Mouse (Mus musculus): ENCODE measurements around the gene Tmem132c.

- TF ChIP-seq POLR2A (IDR thresholded peaks at IDR 0.05; ENCODE audit: low read depth, low read length) (no peak), CTCF (IDR thresholded peaks at IDR 0.05; ENCODE audit: extremely low read depth, insufficient read length, insufficient replicate concordance, low read depth, low read length) (no peak)
Measured at GRCm38 (mm10) chr5:127416536-127416935, 174.9 kb downstream of the Tmem132c start.

Data from small intestine, adult 2 months (tissue).